Mouse (Mus musculus): Measurements from ENCODE around the gene Slc8a1. TPM values are rescaled to one million over a fixed set of nuclear protein-coding genes. Genes with fewer than 3 reads are reported as not detected.
A peak's percentile ranks its signal among the peaks of the same experiment; 100 is the strongest.

Gene Slc8a1
- total RNA-seq, 4 experiments from 2014 or later = 229 to 279 (median 254) TPM

GRCm38 (mm10) chr17:81514022-81514421, 224.2 kb downstream of the Slc8a1 start:
- no peak for DNase-seq (ENCODE audit: low spot score in 2 of 2)

DNA sequence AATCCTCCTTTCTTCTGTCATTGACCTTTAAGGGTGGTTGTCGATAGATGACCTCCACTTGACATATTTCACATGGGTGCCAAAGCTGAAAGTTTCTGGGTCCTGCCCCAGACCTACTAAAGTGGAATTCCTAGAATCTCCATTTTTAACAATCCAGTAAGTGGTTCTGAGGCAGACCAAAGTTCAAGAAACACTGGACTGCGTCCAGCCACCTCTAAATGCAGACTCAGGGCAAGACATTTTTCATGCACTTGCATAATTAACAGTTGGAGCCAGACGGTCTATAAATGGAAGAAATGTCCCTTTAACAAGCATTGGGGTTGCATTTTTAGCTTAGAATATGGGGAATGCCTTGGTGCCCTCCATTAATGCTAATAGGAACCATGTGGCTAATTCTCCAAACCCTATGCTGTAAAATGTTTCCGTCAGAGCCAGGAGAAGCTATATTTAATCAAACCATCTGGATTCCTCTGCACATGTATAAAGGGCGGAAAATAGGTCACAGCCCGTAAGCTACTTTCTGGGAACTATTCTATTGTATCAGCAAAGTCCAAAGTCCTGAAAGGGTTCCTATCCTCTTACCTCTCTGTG, 224.7 kb downstream of the Slc8a1 start:
- no peak for DNase-seq (ENCODE audit: low spot score in 2 of 2)

DNA sequence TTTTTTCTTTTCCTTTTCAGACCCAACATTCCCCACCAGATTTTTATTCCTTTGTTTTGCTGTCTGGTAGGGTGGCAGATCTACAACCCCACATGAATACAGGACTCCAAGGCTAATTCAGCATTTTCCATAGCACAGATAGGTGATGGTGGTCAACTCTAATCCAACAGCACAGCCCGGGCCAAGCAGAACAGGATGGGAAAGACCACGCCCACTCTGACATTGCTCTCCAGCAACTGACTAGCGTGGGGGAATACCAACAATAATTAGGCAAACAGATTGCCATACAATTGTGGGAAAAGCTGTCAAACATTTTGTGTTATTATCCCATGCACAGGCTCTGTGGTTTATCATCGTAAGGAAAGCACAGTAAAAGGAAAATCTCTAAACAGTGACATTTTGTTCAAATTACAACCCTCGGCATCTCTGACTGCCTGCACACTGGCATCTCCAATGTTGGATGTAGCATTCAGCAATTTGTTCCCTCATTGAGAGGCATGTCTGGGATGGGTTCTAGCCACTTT, 233.0 kb downstream of the Slc8a1 start:
- no peak for DNase-seq (ENCODE audit: low spot score in 2 of 2)

GRCm38 (mm10) chr17:81504040-81504439, 234.1 kb downstream of the Slc8a1 start:
- no peak for DNase-seq (ENCODE audit: low spot score in 2 of 2)

DNA sequence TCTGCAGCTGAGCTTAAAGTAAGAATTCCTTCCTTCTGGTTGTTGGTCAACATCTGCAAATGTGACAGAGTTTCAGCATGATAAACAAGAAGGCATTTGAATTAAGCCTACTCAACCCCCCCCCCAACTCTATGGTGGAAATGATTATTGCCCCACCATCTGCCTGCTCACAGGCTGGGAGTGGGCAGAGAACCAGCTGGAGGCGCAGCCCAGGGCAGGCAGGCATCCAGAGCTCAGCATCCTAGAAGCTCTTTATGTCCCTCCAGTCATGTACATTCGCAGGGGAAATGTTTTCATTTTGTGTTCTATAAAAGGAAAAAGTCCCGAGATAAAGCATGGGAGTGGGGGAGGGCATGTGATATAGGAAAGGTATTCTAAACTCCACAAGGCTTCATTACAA, 235.4 kb downstream of the Slc8a1 start:
- peak in 1 of 2 experiments; percentile 68 for DNase-seq (ENCODE audit: low spot score in 2 of 2)

- DNase-seq (ENCODE audit: low spot score in 2 of 2) = no peak
Measured at GRCm38 (mm10) chr17:81500686-81501407, 237.3 kb downstream of the Slc8a1 start.

GRCm38 (mm10) chr17:81497919-81498318, 240.3 kb downstream of the Slc8a1 start:
- DNase-seq (ENCODE audit: low spot score in 2 of 2) = no peak

DNA sequence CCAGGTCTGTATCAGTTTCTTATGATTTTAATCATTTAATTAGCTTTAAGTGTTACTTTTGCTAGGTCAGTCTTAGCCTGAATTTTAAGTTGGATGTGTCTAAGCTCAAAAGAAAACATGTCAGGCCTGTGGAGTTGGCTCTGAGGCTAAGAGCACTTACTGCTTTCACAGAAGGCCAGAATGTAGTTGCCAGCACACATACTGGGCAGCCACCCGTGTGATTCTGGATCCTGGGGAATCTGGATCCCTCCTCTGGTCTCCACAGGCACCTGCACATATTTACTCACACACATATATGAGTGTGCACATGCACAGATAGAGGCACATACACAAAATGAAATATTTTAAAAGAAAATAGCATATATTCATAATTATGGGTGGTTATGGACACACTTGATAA, 241.6 kb downstream of the Slc8a1 start:
- DNase-seq (ENCODE audit: low spot score in 2 of 2) = no peak

- no peak for DNase-seq (ENCODE audit: low spot score in 2 of 2)
Measured at GRCm38 (mm10) chr17:81492216-81492865, 245.8 kb downstream of the Slc8a1 start.

DNA sequence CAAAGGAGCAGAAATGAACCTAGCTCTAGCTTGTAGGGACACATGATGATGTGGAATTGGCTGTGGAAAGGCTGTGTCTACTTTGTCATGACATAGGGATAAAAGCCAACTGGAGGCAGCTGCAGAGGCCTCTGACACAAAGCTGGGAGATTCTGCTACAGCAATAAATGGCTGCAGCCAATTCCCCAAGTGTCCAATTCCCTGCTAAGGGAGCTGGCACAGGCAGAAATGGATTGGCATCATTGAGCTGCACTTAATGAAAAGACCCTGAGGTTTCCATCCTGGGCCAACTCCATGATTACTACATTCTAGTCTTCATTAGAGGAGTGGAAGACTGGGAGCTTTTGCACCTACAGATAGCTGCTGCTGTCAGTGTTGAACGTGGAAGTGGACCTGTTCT, 251.8 kb downstream of the Slc8a1 start:
- no peak for DNase-seq (ENCODE audit: low spot score in 2 of 2)

- DNase-seq (ENCODE audit: low spot score in 2 of 2) = no peak
Measured at GRCm38 (mm10) chr17:81481843-81482490, 256.2 kb downstream of the Slc8a1 start.

DNA sequence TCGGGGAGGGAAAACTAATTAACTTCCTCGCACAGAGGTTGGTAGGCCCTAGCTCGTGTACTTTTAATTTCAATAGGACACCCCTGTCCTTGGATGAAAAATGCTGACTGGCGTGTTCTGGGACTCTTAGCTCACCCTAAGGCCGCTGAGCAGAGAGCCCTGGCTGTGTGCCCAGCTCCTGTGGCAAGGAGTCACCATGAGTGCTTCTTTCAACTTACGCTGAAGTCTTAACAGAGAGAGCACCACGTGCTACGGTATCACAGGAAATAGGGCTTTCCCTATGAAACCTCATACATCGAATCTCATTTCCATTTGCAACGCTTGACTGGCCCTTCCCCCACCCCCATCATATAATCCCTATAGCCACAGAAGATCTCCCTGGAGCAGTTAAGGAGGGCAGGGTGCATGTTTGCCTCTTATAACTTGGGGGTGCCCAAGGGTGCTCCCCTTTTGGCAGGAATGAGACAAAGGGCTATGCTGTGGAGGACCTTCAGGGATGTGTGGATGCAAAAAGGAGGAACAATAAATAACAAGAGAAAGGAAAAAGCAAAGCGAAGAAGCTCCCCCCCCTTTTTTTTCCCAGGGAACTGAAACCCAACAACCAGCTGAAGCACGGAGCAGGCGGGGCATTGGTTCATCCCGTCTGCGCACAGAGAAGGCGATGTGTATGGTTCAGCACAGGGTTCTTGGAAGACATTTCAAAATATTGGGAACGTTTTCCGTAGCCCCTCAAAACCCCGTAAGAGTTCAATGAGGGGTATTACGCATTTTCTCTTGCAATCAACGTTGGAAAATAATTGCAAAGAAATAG, 257.6 kb downstream of the Slc8a1 start:
- peak in 1 of 2 experiments; percentile 39 for DNase-seq (ENCODE audit: low spot score in 2 of 2)

GRCm38 (mm10) chr17:81479807-81480206, 258.4 kb downstream of the Slc8a1 start:
- no peak for DNase-seq (ENCODE audit: low spot score in 2 of 2)

GRCm38 (mm10) chr17:81477420-81477819, 260.8 kb downstream of the Slc8a1 start:
- no peak for DNase-seq (ENCODE audit: low spot score in 2 of 2)

DNA sequence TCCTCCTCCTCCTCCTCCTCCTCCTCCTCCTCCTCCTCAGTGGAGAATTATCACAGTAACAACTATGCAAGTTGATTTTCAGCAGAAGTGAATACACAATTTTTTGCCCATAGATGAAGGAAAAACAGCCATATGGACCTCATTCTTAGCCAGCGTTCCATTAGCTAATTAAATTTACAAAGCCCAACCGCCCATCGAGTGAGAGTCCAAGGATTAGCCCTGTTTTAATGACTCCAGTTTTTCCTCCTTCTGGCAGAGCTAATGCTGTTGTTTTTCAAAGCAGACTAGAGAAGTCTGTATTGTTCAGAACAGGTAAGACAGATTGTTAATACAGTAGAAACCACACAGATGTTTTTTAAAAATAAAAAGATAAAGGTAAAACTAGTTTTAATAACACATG, 264.8 kb downstream of the Slc8a1 start:
- no peak for DNase-seq (ENCODE audit: low spot score in 2 of 2)

DNA sequence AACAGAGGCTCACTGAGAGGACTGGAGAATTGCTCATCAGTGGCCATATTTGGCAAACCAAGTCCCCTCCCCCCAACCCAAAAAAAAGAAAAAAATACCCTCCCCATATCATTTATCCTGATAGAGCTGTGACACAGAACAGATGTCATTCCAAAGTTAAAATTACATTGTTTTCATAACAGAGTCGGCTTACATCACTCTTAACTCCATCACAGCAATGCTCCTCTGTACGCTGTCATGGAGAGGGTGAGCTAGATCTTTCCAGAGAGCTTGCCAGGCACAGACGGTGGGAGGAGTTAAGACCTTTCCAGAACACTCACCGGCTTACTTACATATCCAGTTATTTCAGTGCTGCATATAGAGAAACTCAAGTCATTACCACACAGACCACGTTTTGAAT, 269.2 kb downstream of the Slc8a1 start:
- no peak for DNase-seq (ENCODE audit: low spot score in 2 of 2)

GRCm38 (mm10) chr17:81459379-81459778, 278.8 kb downstream of the Slc8a1 start:
- DNase-seq (ENCODE audit: low spot score in 2 of 2) = no peak

DNA sequence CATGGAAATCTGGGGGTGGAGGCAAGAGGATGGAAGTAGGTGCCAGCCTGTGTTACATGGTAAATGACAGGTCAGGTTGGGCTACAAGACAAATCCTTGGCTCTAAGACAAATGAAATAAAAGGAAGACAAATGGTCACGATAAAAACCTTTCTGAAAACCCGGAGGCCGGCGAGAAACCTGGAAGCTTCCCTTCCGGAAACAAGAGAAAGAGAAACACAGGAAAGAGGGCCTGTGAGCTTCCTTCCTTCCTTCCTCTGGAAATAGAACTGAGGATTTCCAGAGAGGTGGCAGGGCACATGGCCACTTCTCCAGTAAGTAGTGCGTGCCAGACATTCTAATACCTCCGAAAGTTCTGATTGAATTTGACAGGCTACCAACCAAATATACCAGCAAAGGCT, 282.2 kb downstream of the Slc8a1 start:
- DNase-seq (ENCODE audit: low spot score in 2 of 2) = no peak

DNA sequence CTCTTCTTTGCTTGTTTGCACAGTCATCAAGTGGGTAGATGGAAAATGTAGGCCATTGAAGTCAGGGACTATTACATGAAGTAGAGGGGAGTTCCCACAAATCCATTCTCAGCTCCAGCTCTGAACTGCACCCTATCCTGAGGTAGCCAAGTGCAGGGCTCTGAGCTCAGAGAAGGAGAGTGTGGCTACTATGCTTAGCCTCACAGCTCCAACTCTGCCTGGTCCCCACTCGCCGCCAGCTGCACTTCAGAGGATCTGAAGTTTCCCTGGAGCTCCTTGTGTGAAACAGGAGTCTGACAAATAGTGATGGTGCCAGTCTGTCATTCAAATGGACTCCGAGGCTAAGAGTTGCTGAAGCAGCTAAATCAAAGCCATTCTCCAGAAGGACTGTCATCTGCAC, 282.9 kb downstream of the Slc8a1 start:
- DNase-seq (ENCODE audit: low spot score in 2 of 2) = no peak

- DNase-seq (ENCODE audit: low spot score in 2 of 2) = no peak
Measured at GRCm38 (mm10) chr17:81441463-81441862, 296.7 kb downstream of the Slc8a1 start, which contains the start of gene Gm11096. TSS of gene Gm11096 (plus strand) at chr17:81441763.

DNA sequence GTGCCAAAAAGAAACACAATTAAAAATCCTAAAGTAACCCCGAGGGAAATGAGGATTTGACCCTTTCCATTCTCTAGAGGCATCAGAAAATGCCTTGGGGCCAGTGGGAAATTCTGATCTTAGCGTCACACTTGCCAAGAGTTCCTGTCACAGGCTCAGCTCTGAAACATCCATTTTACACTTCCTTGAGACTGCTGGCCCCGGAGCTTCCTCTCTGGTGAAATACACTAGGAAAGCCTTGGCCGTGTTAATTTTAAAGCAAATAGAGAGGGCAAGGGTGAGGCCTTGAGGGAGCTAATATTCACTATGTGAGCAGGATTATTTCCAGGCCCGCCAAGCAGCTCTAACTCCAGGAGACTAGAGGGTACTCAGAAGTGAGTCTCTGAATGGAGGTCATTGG, 305.0 kb downstream of the Slc8a1 start:
- DNase-seq (ENCODE audit: low spot score in 2 of 2) = no peak
